Mouse (Mus musculus) embryonic fibroblast, embryonic 13.5 days (primary cell): ENCODE results near the gene Cdk17.

ENCODE experiments used
- CTCF ChIP-seq: IDR thresholded peaks from 2 replicates; pipeline ENCODE4 v1.5.1; 2011; ENCODE audit warnings: mild to moderate bottlenecking, control low read depth, low read length, moderate library complexity, borderline replicate concordance; ENCODE audit not compliant: insufficient read depth
- POLR2A ChIP-seq: IDR thresholded peaks from 2 replicates; pipeline ENCODE4 v1.6.1; 2011; ENCODE audit warnings: low read depth, mild to moderate bottlenecking, control low read depth, low read length, moderate library complexity

- TF ChIP-seq CTCF (no peak), POLR2A (no peak)
Observed at GRCm38 (mm10) chr10:93201846-93202458, 41.3 kb downstream of the Cdk17 start.
